Mouse (Mus musculus) heart, adult 9 months (tissue): ENCODE data around the gene Magel2.

ENCODE experiments used
- DNase-seq, 2 experiments: peaks; one replicate each; pipeline ENCODE4 v3.0.0; 2022; ENCODE audit warnings: low spot score in 2 of 2

The Magel2 gene

GRCm38 (mm10) chr7:62420566-62420965 lies 43.8 kb downstream of the Magel2 start:
- no peak for DNase-seq

- DNase-seq: no peak
Measured at GRCm38 (mm10) chr7:62423210-62423609, 46.4 kb downstream of the Magel2 start.

DNA sequence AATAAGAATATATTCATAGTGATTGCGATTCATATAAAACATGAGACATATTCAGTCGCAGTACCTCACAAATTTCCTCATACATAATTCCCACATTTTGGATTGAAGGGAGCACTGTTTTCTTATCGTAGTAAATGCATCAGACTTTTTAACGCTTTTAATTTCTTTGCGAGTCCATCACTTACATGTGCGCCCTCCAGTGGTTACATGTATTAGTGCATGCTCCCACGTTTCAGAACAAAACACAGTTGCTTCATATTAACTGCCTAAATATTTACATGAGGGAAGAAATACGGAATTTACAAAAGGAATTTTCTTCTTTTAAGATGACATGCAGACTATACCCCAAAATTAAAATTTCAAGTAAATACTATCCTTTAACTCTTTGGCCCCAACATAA lies 51.5 kb downstream of the Magel2 start:
- no peak for DNase-seq
